Mouse (Mus musculus) hindlimb bud, embryonic 11.5 days (tissue): ENCODE data around the gene Tram1l1.
A peak's percentile ranks its signal among the peaks of the same experiment; 100 is the strongest.
"Not testable (repeated sequence)": the region's sequence is repeated elsewhere in the genome, so short reads cannot be mapped to it uniquely, and the experiment has no call there.

Experiments used
- DNase-seq: peaks from one replicate; pipeline ENCODE4 v3.0.0-alpha.2; 2012; ENCODE audit warnings: low read depth, low spot score; ENCODE audit errors: extremely low spot score

The Tram1l1 gene

GRCm38 (mm10) chr3:124320821-124321576, at the start of gene Tram1l1:
Gene Tram1l1, plus strand, starts transcription at chr3:124320855.
- DNase-seq = peak; percentile 20

- DNase-seq = no peak
Measured at GRCm38 (mm10) chr3:124271229-124271628, 49.4 kb upstream of the Tram1l1 start.

- no peak for DNase-seq
Measured at GRCm38 (mm10) chr3:124271668-124272067, 49.0 kb upstream of the Tram1l1 start.

GRCm38 (mm10) chr3:124272465-124273089, 48.1 kb upstream of the Tram1l1 start:
- DNase-seq = no peak

- DNase-seq = peak; percentile 22
Measured at GRCm38 (mm10) chr3:124274928-124275609, 45.6 kb upstream of the Tram1l1 start.

GRCm38 (mm10) chr3:124288936-124289335, 31.7 kb upstream of the Tram1l1 start:
- not testable (repeated sequence) for DNase-seq

- DNase-seq = no peak
Measured at GRCm38 (mm10) chr3:124319254-124319653, 1.4 kb upstream of the Tram1l1 start.

GRCm38 (mm10) chr3:124320398-124320797, 257 bp upstream of the Tram1l1 start:
- no peak for DNase-seq

GRCm38 (mm10) chr3:124346445-124346844, 25.8 kb downstream of the Tram1l1 start:
- no peak for DNase-seq

- no peak for DNase-seq
Measured at GRCm38 (mm10) chr3:124357533-124357932, 36.9 kb downstream of the Tram1l1 start.

- DNase-seq = no peak
Measured at GRCm38 (mm10) chr3:124372031-124372430, 51.4 kb downstream of the Tram1l1 start.
